Mouse (Mus musculus) layer of hippocampus, postnatal 25 days (tissue): ENCODE data around the gene Pdk2. TPM values are rescaled to one million over a fixed set of nuclear protein-coding genes. Genes with fewer than 3 reads are reported as not detected.

Source experiments
- DNase-seq, 2 experiments: peaks; one replicate each; pipeline ENCODE4 v3.0.0; 2022; ENCODE audit warnings: mixed read lengths in 2 of 2, low spot score in 1 of 2; ENCODE audit errors: extremely low spot score in 1 of 2
- total RNA-seq, 2 experiments: library from RNA; stranded (reverse); gene quantifications; 2 replicates each; pipeline ENCODE4 v1.2.3; 2021

Gene Pdk2
- total RNA-seq, 2 experiments from 2014 or later, result 114 to 118 TPM

DNA sequence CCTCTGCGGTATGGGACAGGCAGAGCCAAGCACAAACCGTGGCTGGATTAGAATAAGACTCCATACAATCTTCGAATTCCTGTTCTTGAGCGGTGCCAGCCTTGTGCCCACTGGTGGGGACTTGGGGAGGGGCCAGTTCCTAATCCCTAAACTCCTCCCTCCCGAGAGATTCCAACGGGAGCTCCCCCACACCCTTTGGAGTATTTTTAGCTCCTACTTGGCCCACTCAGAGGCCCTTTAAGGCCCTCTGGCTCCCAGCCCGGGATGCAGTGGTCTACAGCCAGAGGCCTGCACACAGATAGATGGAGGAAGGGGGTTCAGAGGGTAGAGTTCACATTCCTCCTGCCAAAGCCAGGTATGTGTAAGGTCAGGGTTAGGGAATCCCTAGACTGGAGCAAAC, 30.1 kb upstream of the Pdk2 start:
- no peak for DNase-seq

GRCm38 (mm10) chr11:95070140-95071107, 29.3 kb upstream of the Pdk2 start:
- DNase-seq, result no peak

GRCm38 (mm10) chr11:95069226-95069957, 28.2 kb upstream of the Pdk2 start:
- DNase-seq, result no peak

DNA sequence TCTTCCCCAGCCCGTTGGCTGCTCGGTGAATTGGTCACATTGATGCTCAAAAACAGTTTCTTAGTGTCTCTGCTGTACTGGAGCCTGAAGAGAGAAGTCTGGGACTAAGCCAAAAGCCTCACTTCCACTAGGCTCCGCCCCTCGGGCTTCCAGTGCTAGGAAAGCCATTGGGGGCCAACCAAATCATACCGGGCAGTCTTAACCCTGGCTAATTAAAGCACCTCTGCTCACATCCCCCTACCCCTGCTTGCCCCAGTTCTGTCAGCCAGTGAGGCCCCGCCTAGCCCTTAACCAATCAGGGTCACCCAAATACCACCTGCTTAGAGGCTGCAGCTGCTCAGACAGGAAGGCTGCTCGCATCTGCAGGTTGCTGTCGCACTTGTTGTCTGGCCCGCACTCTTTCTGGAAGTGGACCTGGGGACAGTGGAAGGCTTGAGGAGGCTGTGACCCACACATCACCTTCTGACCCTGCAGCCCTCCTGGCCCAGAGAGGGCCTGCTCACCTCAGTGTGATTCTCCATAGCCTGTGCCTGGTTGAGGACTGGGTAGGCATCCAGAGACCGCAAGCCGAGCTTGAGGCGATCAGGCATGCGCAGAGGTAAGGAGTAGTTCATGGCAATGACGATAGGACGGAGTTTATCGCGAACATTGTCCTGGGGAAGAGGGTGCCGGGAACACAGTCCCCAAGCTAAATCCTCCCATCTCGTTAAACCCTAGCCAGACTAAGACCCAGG, 15.8 kb upstream of the Pdk2 start:
- DNase-seq, result no peak

DNA sequence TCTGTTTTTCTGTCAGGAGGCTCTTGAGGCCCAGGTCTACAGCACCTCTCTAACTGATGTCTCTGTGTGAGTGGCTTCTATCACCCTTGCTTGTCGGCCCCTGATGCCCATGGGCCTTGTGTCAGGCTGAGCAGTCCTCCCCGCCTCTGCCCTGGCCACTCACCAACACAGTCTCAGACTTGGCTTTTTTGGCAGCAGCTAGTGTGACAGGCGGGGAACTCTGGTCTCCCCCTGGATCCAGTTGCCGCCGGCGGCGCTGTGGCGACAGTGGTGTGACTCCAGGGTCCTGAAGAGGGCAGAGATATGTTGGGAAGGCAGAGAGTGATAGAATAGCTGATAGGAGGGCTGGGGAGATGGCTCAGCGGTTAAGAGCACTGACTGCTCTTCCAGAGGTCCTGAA, 11.9 kb upstream of the Pdk2 start:
- DNase-seq, result no peak

GRCm38 (mm10) chr11:95046980-95047680, 6.0 kb upstream of the Pdk2 start:
- DNase-seq, result peak in 1 of 2 experiments; percentile 63

GRCm38 (mm10) chr11:95044185-95044870, 3.2 kb upstream of the Pdk2 start:
- DNase-seq, result no peak

GRCm38 (mm10) chr11:95043608-95044007, 2.5 kb upstream of the Pdk2 start:
- DNase-seq, result no peak

GRCm38 (mm10) chr11:95043060-95043459, 1.9 kb upstream of the Pdk2 start:
- no peak for DNase-seq

DNA sequence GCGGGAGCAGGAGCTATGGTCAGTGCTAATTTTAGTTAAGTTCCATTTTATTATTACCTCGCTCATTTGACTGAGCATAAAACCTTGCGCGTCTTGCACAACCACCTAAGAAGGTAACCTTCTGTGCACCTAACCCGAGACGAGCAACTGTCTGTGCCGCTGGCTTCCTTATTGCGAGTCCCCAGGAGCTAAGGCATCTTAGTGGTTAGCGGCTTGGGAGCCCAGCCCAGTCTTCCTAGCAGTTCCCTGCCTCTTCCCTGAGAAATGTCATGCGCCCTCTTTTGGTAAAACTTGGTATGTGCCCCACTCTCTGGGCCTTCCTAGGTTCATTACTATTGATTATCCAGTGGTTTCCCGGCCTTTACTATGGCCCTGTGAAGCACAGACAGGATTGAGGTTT, 942 bp upstream of the Pdk2 start:
- peak; percentile 69 to 85 for DNase-seq

GRCm38 (mm10) chr11:95040491-95041138, 539 bp downstream of the Pdk2 start:
- no peak for DNase-seq

DNA sequence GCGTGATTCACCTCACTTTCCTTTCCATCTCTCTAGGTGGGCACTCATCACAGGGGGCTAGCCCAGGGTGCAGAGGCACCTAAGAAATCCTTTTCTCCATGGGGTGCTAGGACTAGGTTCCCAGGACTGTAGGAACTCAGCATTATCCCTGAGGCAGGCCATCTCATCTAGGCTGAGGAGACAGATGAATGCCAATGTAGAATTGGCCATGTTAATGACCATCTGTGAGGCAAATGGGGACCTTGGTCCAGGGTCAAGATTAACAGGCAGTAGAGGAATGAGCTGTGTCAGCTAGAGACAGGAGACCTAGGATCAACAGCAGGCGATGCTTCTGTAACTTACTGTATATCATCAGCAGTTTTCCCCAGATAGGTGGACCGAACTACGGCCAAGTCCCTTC, 1.4 kb downstream of the Pdk2 start:
- DNase-seq, result no peak

GRCm38 (mm10) chr11:95038818-95039655, 2.1 kb downstream of the Pdk2 start:
- no peak for DNase-seq

- no peak for DNase-seq
These were observed 2.9 kb downstream of the Pdk2 start for GRCm38 (mm10) chr11:95038156-95038817.

GRCm38 (mm10) chr11:95037306-95037705, 3.8 kb downstream of the Pdk2 start:
- DNase-seq, result no peak

GRCm38 (mm10) chr11:95036521-95036920, 4.6 kb downstream of the Pdk2 start:
- DNase-seq, result no peak

- DNase-seq, result no peak
These were observed 6.3 kb downstream of the Pdk2 start for GRCm38 (mm10) chr11:95034902-95035301.

DNA sequence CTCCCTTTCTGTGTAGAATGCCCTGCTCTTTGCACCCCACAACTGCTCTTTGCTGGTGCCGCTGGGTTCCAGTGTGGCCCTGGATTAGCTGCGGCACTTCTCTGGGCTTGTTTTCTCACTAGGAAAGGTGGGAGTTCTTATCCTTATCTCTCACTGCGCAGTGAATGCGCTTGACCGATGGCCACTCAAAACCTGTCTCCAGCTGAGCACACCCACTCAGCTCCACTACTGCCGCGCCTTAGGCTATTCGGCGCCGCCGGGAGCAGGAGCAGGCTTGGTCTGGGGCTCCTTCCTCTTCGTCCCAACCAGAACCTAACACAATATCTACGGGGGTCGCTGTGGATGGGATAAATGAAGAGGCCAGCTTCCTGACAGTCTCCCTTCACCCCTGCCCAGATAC, 7.5 kb downstream of the Pdk2 start:
- no peak for DNase-seq
